Mouse (Mus musculus): ENCODE results near the gene Gbp6. TPM values are rescaled to one million over a fixed set of nuclear protein-coding genes. Genes with fewer than 3 reads are reported as not detected.
"Not testable (repeated sequence)": the region's sequence is repeated elsewhere in the genome, so short reads cannot be mapped to it uniquely, and the experiment has no call there.

The Gbp6 gene
- 0.51 TPM in 1 of 2 replicates, not detected in the other for polyA plus RNA-seq (2014; fragmentation: Nextera tagmentation; extraction: Ambion mirVana)

GRCm38 (mm10) chr5:105293226-105294165 lies at the start of gene Gbp6, which contains the start of gene Gm43302:
TSS of gene Gbp6 (minus strand) at chr5:105293698.
TSS of gene Gm43302 (minus strand) at chr5:105293695.
- H3K4me3 ChIP-seq (ENCODE audit: low read depth, low read length); H3K9ac ChIP-seq (ENCODE audit: low read length); ATAC-seq (ENCODE audit: low FRiP score); H3K4me1 ChIP-seq (ENCODE audit: control insufficient read depth, insufficient read depth, low read length); DNase-seq (ENCODE audit: low spot score, missing footprints); H3K9me3 ChIP-seq (ENCODE audit: control insufficient read depth, low read length); H3K4me2 ChIP-seq; H3K27ac ChIP-seq (ENCODE audit: low read depth, low read length); H3K36me3 ChIP-seq (ENCODE audit: control insufficient read depth, insufficient read depth, low read length); H3K27me3 ChIP-seq (ENCODE audit: control insufficient read depth, insufficient read depth, low read length): not testable (repeated sequence)
- WGBS = 59% methylated on average over 3 of the region's 3 CpGs

- DNase-seq (ENCODE audit: low spot score, missing footprints) (no peak), ATAC-seq (ENCODE audit: low FRiP score) (no peak)
- Histone ChIP-seq H3K27me3 (ENCODE audit: control insufficient read depth, insufficient read depth, low read length) (no peaks in the 10 kb centered on the region), H3K4me1 (ENCODE audit: control insufficient read depth, insufficient read depth, low read length) (no peaks in the 10 kb centered on the region), H3K4me2 (no peak overlapping the region), H3K9me3 (ENCODE audit: control insufficient read depth, low read length) (no peaks in the 10 kb centered on the region), H3K9ac (ENCODE audit: low read length) (no peak overlapping the region), H3K36me3 (ENCODE audit: control insufficient read depth, insufficient read depth, low read length) (no peaks in the 10 kb centered on the region), H3K4me3 (ENCODE audit: low read depth, low read length) (no peak overlapping the region), H3K27ac (ENCODE audit: low read depth, low read length) (no peak overlapping the region)
- WGBS = 80% methylated on average over 2 of the region's 2 CpGs
These were observed 47.8 kb upstream of the Gbp6 start for GRCm38 (mm10) chr5:105341281-105341680.

GRCm38 (mm10) chr5:105322543-105322942 lies 29.0 kb upstream of the Gbp6 start:
- Histone ChIP-seq H3K4me1 (ENCODE audit: control insufficient read depth, insufficient read depth, low read length) (no peaks in the 10 kb centered on the region), H3K4me2 (no peak overlapping the region), H3K4me3 (ENCODE audit: low read depth, low read length) (no peak overlapping the region), H3K9ac (ENCODE audit: low read length) (no peak overlapping the region), H3K36me3 (ENCODE audit: control insufficient read depth, insufficient read depth, low read length) (no peaks in the 10 kb centered on the region), H3K27me3 (ENCODE audit: control insufficient read depth, insufficient read depth, low read length) (no peaks in the 10 kb centered on the region), H3K27ac (ENCODE audit: low read depth, low read length) (no peak overlapping the region), H3K9me3 (ENCODE audit: control insufficient read depth, low read length) (no peaks in the 10 kb centered on the region)
- WGBS = 64% methylated on average over 2 of the region's 2 CpGs
- ATAC-seq (ENCODE audit: low FRiP score) (no peak), DNase-seq (ENCODE audit: low spot score, missing footprints) (no peak)

- H3K9ac ChIP-seq (ENCODE audit: low read length) = no peak overlapping the region
- no peaks in the 10 kb centered on the region for H3K36me3 ChIP-seq (ENCODE audit: control insufficient read depth, insufficient read depth, low read length)
- H3K27me3 ChIP-seq (ENCODE audit: control insufficient read depth, insufficient read depth, low read length) = no peaks in the 10 kb centered on the region
- no peak for DNase-seq (ENCODE audit: low spot score, missing footprints)
- no peaks in the 10 kb centered on the region; the same call in 1 of the 2 replicates for H3K9me3 ChIP-seq (ENCODE audit: control insufficient read depth, low read length)
- no peak overlapping the region for H3K4me3 ChIP-seq (ENCODE audit: low read depth, low read length)
- no peak overlapping the region for H3K4me2 ChIP-seq
- H3K27ac ChIP-seq (ENCODE audit: low read depth, low read length) = no peak overlapping the region
- whole genome bisulfite sequencing = 78% methylated on average over 2 of the region's 2 CpGs
- ATAC-seq (ENCODE audit: low FRiP score) = no peak
- no peaks in the 10 kb centered on the region for H3K4me1 ChIP-seq (ENCODE audit: control insufficient read depth, insufficient read depth, low read length)
These were observed 17.4 kb upstream of the Gbp6 start for GRCm38 (mm10) chr5:105310941-105311340.

GRCm38 (mm10) chr5:105309148-105309547 lies 15.7 kb upstream of the Gbp6 start:
- not testable (repeated sequence) for H3K4me1 ChIP-seq (ENCODE audit: control insufficient read depth, insufficient read depth, low read length); ATAC-seq (ENCODE audit: low FRiP score); DNase-seq (ENCODE audit: low spot score, missing footprints); H3K9me3 ChIP-seq (ENCODE audit: control insufficient read depth, low read length); H3K9ac ChIP-seq (ENCODE audit: low read length); H3K27me3 ChIP-seq (ENCODE audit: control insufficient read depth, insufficient read depth, low read length); H3K36me3 ChIP-seq (ENCODE audit: control insufficient read depth, insufficient read depth, low read length); H3K4me2 ChIP-seq; H3K4me3 ChIP-seq (ENCODE audit: low read depth, low read length); H3K27ac ChIP-seq (ENCODE audit: low read depth, low read length)
- 71% methylated on average over 1 of the region's 1 CpGs for WGBS

GRCm38 (mm10) chr5:105306946-105307345 lies 13.4 kb upstream of the Gbp6 start:
- H3K9ac ChIP-seq (ENCODE audit: low read length); ATAC-seq (ENCODE audit: low FRiP score); DNase-seq (ENCODE audit: low spot score, missing footprints); H3K27me3 ChIP-seq (ENCODE audit: control insufficient read depth, insufficient read depth, low read length); H3K4me1 ChIP-seq (ENCODE audit: control insufficient read depth, insufficient read depth, low read length); H3K9me3 ChIP-seq (ENCODE audit: control insufficient read depth, low read length); H3K4me3 ChIP-seq (ENCODE audit: low read depth, low read length); H3K27ac ChIP-seq (ENCODE audit: low read depth, low read length); H3K36me3 ChIP-seq (ENCODE audit: control insufficient read depth, insufficient read depth, low read length); H3K4me2 ChIP-seq: not testable (repeated sequence)

GRCm38 (mm10) chr5:105306159-105306581 lies 12.7 kb upstream of the Gbp6 start:
- ATAC-seq (ENCODE audit: low FRiP score) (no peak), DNase-seq (ENCODE audit: low spot score, missing footprints) (no peak)
- no peaks in the 10 kb centered on the region for H3K4me1 ChIP-seq (ENCODE audit: control insufficient read depth, insufficient read depth, low read length)
- no peaks in the 10 kb centered on the region for H3K27me3 ChIP-seq (ENCODE audit: control insufficient read depth, insufficient read depth, low read length)
- H3K4me2 ChIP-seq = no peak overlapping the region
- 91% methylated on average over 1 of the region's 1 CpGs for WGBS
- H3K36me3 ChIP-seq (ENCODE audit: control insufficient read depth, insufficient read depth, low read length) = no peaks in the 10 kb centered on the region
- no peaks in the 10 kb centered on the region; the same call in 1 of the 2 replicates for H3K9me3 ChIP-seq (ENCODE audit: control insufficient read depth, low read length)
- H3K27ac ChIP-seq (ENCODE audit: low read depth, low read length) = no peak overlapping the region
- no peak overlapping the region for H3K9ac ChIP-seq (ENCODE audit: low read length)
- no peak overlapping the region for H3K4me3 ChIP-seq (ENCODE audit: low read depth, low read length)

- H3K27ac ChIP-seq (ENCODE audit: low read depth, low read length); H3K4me1 ChIP-seq (ENCODE audit: control insufficient read depth, insufficient read depth, low read length); H3K4me2 ChIP-seq; H3K4me3 ChIP-seq (ENCODE audit: low read depth, low read length); H3K9me3 ChIP-seq (ENCODE audit: control insufficient read depth, low read length); H3K9ac ChIP-seq (ENCODE audit: low read length); DNase-seq (ENCODE audit: low spot score, missing footprints); H3K27me3 ChIP-seq (ENCODE audit: control insufficient read depth, insufficient read depth, low read length); H3K36me3 ChIP-seq (ENCODE audit: control insufficient read depth, insufficient read depth, low read length); ATAC-seq (ENCODE audit: low FRiP score): not testable (repeated sequence)
- 81% methylated on average over 4 of the region's 4 CpGs for WGBS
These were observed 12.2 kb upstream of the Gbp6 start for GRCm38 (mm10) chr5:105305671-105306070.

GRCm38 (mm10) chr5:105301963-105302362 lies 8.5 kb upstream of the Gbp6 start:
- H3K4me1 ChIP-seq (ENCODE audit: control insufficient read depth, insufficient read depth, low read length) = no peaks in the 10 kb centered on the region
- ATAC-seq (ENCODE audit: low FRiP score) (no peak), DNase-seq (ENCODE audit: low spot score, missing footprints) (no peak)
- H3K4me2 ChIP-seq = no peak overlapping the region
- 73% methylated on average over 4 of the region's 4 CpGs for WGBS
- no peaks in the 10 kb centered on the region for H3K36me3 ChIP-seq (ENCODE audit: control insufficient read depth, insufficient read depth, low read length)
- H3K27ac ChIP-seq (ENCODE audit: low read depth, low read length) = no peak overlapping the region
- H3K9me3 ChIP-seq (ENCODE audit: control insufficient read depth, low read length) = no peaks in the 10 kb centered on the region
- H3K9ac ChIP-seq (ENCODE audit: low read length) = no peak overlapping the region
- H3K4me3 ChIP-seq (ENCODE audit: low read depth, low read length) = no peak overlapping the region
- H3K27me3 ChIP-seq (ENCODE audit: control insufficient read depth, insufficient read depth, low read length) = no peaks in the 10 kb centered on the region
